Mouse (Mus musculus): ENCODE results near the gene Olfr1118. TPM values are rescaled to one million over a fixed set of nuclear protein-coding genes. Genes with fewer than 3 reads are reported as not detected.

Olfr1118 gene
- polyA plus RNA-seq (2014; fragmentation: Illumina TruSeq; extraction: RNeasy Lipid Tissue Mini Kit (QIAGEN cat#74804); ENCODE audit: low read depth, low replicate concordance) = not detected

DNA sequence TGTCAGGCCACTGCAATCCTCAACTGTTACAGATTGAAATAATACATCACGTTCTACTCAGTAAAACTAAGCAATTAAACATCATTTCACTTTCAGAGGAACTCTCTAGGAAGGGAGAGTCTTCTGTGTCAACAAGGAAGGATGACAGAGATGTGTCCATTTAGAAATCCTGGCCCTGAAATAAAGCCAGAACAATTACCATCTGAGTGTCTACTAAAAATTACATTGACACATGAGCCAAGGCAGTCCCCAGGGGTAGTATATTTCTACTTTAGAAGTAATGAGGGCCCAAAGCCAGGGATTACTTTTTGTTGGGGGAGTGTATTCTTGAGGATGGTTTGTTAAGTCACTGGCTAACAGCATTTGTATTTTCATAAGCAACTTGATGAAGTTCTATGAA is at the start of gene Olfr1118:
TSS of gene Olfr1118 (plus strand) at position 301 of the 400 bp plus-strand sequence.

DNA sequence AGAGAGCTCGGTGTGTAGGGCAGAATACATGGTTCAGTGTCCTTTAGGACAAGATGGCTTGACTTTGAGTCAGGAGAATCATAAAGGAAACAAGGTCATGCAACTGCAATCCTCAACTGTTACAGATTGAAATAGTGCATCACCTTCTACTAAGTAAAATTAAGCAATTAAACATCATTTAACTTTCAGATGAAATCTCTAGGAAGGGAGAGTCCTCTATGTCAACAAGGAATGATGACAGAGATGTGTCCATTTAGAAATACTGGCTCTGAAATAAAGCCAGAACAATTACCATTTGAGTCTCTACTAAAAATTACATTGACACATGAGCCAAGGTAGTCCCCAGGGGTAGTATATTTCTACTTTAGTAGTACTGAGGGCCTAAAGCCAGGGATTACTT is 40.1 kb upstream of the Olfr1118 start, which contains the start of gene Olfr1116:
TSS of gene Olfr1116 (plus strand) at position 301 of the 400 bp plus-strand sequence.

DNA sequence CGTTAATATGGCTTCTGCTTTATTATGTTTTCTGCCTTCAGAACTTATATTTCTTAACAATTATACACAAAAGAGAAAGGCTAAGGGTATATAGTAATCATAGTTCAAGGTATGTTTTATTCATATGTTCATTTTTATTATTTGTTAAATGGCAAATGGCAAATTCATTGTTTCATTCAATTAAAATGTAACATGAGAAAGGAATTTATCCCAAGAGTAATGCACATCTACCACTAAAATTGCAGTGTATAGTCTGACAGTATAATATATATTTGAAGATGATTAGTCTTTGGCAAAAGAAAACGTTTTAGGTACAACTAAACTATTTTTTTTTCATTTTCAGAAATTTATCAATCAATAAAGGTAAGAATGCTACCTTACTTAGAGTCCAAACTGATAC is 47.1 kb downstream of the Olfr1118 start, which contains the start of gene Olfr1120:
TSS of gene Olfr1120 (plus strand) at position 301 of the 400 bp plus-strand sequence.

Other genes with a start within 250 kb of the Olfr1118 start
- not detected for gene Olfr1107, start 231.8 kb upstream of the Olfr1118 start, polyA plus RNA-seq (2014; fragmentation: Illumina TruSeq; extraction: RNeasy Lipid Tissue Mini Kit (QIAGEN cat#74804); ENCODE audit: low read depth, low replicate concordance)
- gene Olfr1109, start 211.6 kb upstream of the Olfr1118 start, polyA plus RNA-seq (2014; fragmentation: Illumina TruSeq; extraction: RNeasy Lipid Tissue Mini Kit (QIAGEN cat#74804); ENCODE audit: low read depth, low replicate concordance) = not detected
- gene Olfr259, start 193.0 kb upstream of the Olfr1118 start, polyA plus RNA-seq (2014; fragmentation: Illumina TruSeq; extraction: RNeasy Lipid Tissue Mini Kit (QIAGEN cat#74804); ENCODE audit: low read depth, low replicate concordance) = not detected
- not detected for gene Olfr1110, start 167.3 kb upstream of the Olfr1118 start, polyA plus RNA-seq (2014; fragmentation: Illumina TruSeq; extraction: RNeasy Lipid Tissue Mini Kit (QIAGEN cat#74804); ENCODE audit: low read depth, low replicate concordance)
- gene Olfr1111, start 155.0 kb upstream of the Olfr1118 start, polyA plus RNA-seq (2014; fragmentation: Illumina TruSeq; extraction: RNeasy Lipid Tissue Mini Kit (QIAGEN cat#74804); ENCODE audit: low read depth, low replicate concordance) = not detected
- not detected for gene Olfr1112, start 119.8 kb upstream of the Olfr1118 start, polyA plus RNA-seq (2014; fragmentation: Illumina TruSeq; extraction: RNeasy Lipid Tissue Mini Kit (QIAGEN cat#74804); ENCODE audit: low read depth, low replicate concordance)
- gene Olfr1113, start 98.6 kb upstream of the Olfr1118 start, polyA plus RNA-seq (2014; fragmentation: Illumina TruSeq; extraction: RNeasy Lipid Tissue Mini Kit (QIAGEN cat#74804); ENCODE audit: low read depth, low replicate concordance) = not detected
- gene Olfr1115, start 59.6 kb upstream of the Olfr1118 start, polyA plus RNA-seq (2014; fragmentation: Illumina TruSeq; extraction: RNeasy Lipid Tissue Mini Kit (QIAGEN cat#74804); ENCODE audit: low read depth, low replicate concordance) = not detected
- not detected for gene Olfr1116, start 40.0 kb upstream of the Olfr1118 start, polyA plus RNA-seq (2014; fragmentation: Illumina TruSeq; extraction: RNeasy Lipid Tissue Mini Kit (QIAGEN cat#74804); ENCODE audit: low read depth, low replicate concordance)
- gene Olfr1120, start 47.2 kb downstream of the Olfr1118 start, polyA plus RNA-seq (2014; fragmentation: Illumina TruSeq; extraction: RNeasy Lipid Tissue Mini Kit (QIAGEN cat#74804); ENCODE audit: low read depth, low replicate concordance) = not detected
- gene Olfr1121, start 62.3 kb downstream of the Olfr1118 start, polyA plus RNA-seq (2014; fragmentation: Illumina TruSeq; extraction: RNeasy Lipid Tissue Mini Kit (QIAGEN cat#74804); ENCODE audit: low read depth, low replicate concordance) = not detected
- not detected for gene Olfr1122, start 78.3 kb downstream of the Olfr1118 start, polyA plus RNA-seq (2014; fragmentation: Illumina TruSeq; extraction: RNeasy Lipid Tissue Mini Kit (QIAGEN cat#74804); ENCODE audit: low read depth, low replicate concordance)
- gene Olfr1123, start 109.1 kb downstream of the Olfr1118 start, polyA plus RNA-seq (2014; fragmentation: Illumina TruSeq; extraction: RNeasy Lipid Tissue Mini Kit (QIAGEN cat#74804); ENCODE audit: low read depth, low replicate concordance) = not detected
- gene Olfr1124, start 122.7 kb downstream of the Olfr1118 start, polyA plus RNA-seq (2014; fragmentation: Illumina TruSeq; extraction: RNeasy Lipid Tissue Mini Kit (QIAGEN cat#74804); ENCODE audit: low read depth, low replicate concordance) = 0.24 TPM
- not detected for gene Olfr1126, start 146.4 kb downstream of the Olfr1118 start, polyA plus RNA-seq (2014; fragmentation: Illumina TruSeq; extraction: RNeasy Lipid Tissue Mini Kit (QIAGEN cat#74804); ENCODE audit: low read depth, low replicate concordance)
- 0.71 TPM for gene Pramel7, start 189.5 kb downstream of the Olfr1118 start, polyA plus RNA-seq (2014; fragmentation: Illumina TruSeq; extraction: RNeasy Lipid Tissue Mini Kit (QIAGEN cat#74804); ENCODE audit: low read depth, low replicate concordance)
- not detected for gene Pramel6, start 199.0 kb downstream of the Olfr1118 start, polyA plus RNA-seq (2014; fragmentation: Illumina TruSeq; extraction: RNeasy Lipid Tissue Mini Kit (QIAGEN cat#74804); ENCODE audit: low read depth, low replicate concordance)
- 0.39 TPM for gene Olfr153, start 224.2 kb downstream of the Olfr1118 start, polyA plus RNA-seq (2014; fragmentation: Illumina TruSeq; extraction: RNeasy Lipid Tissue Mini Kit (QIAGEN cat#74804); ENCODE audit: low read depth, low replicate concordance)
- gene Olfr1128, start 238.0 kb downstream of the Olfr1118 start, polyA plus RNA-seq (2014; fragmentation: Illumina TruSeq; extraction: RNeasy Lipid Tissue Mini Kit (QIAGEN cat#74804); ENCODE audit: low read depth, low replicate concordance) = not detected

Data from testis, adult 10 weeks (tissue).